Mouse (Mus musculus) E14TG2a.4 (cell line): ENCODE data around the gene Miip.
"Not testable (repeated sequence)": the region's sequence is repeated elsewhere in the genome, so short reads cannot be mapped to it uniquely, and the experiment has no call there.

Source experiments
- H3K27me3 ChIP-seq: 2 replicates; pipeline ENCODE4 v1.6.1; 2014; ENCODE audit warnings: low read length, control low read depth; ENCODE audit not compliant: insufficient read depth
- H3K36me3 ChIP-seq: 2 replicates; pipeline ENCODE4 v1.6.1; 2014; ENCODE audit warnings: low read length, control low read depth; ENCODE audit not compliant: insufficient read depth
- H3K4me1 ChIP-seq: replicated peaks from 2 replicates; pipeline ENCODE4 v1.6.1; 2014; ENCODE audit warnings: low read depth, low read length, control low read depth
- H3K4me3 ChIP-seq: replicated peaks from 2 replicates; pipeline ENCODE4 v1.5.1; 2014; ENCODE audit warnings: mild to moderate bottlenecking, low read length
- H3K9me3 ChIP-seq: 2 replicates; pipeline ENCODE4 v1.6.1; 2014; ENCODE audit warnings: low read length, control low read depth
- CTCF ChIP-seq: conservative IDR thresholded peaks from 2 replicates; pipeline ENCODE4 v1.5.1; 2014; ENCODE audit warnings: low read length
- NANOG ChIP-seq: IDR thresholded peaks from 2 replicates; pipeline ENCODE4 v1.6.1; 2014; ENCODE audit warnings: borderline replicate concordance, low read length, mixed read lengths
- POU5F1 ChIP-seq: IDR thresholded peaks from 2 replicates; pipeline ENCODE4 v1.6.1; 2014; ENCODE audit warnings: low read length, borderline replicate concordance

The Miip gene

GRCm38 (mm10) chr4:147881792-147882191 is 13.2 kb upstream of the Miip start:
- H3K9me3 ChIP-seq: no peaks in the 10 kb centered on the region
- H3K4me1 ChIP-seq: peaks cover 19% of the 10 kb centered on the region
- peaks cover 87% of the 10 kb centered on the region for H3K36me3 ChIP-seq
- H3K4me3 ChIP-seq: no peak overlapping the region
- no peaks in the 10 kb centered on the region for H3K27me3 ChIP-seq
- TF ChIP-seq CTCF (no peak), NANOG (no peak)

DNA sequence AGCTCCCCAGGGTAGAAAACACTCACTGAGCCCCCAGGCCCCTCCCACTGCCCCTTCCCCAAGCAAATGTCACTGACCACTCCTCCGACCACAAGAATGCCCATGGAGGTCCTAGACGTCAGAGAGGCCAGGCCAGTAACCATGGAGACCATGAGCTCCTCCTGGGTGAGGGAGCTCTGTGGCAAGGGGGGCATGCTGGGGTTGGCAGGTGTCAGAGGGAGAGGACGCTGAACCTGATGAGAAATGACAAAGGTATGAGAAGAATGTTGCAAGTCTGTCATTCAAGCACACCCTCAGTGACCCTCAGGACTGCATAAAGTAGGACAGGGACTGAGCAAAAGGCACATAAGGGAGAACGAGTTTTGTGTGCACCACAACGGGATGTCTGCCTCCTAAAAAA is 11.2 kb upstream of the Miip start:
- Histone ChIP-seq H3K27me3 (no peaks in the 10 kb centered on the region), H3K4me3 (no peak overlapping the region), H3K36me3 (peaks cover 88% of the 10 kb centered on the region), H3K4me1 (peaks cover 8% of the 10 kb centered on the region), H3K9me3 (peaks cover 2% of the 10 kb centered on the region; the same call in 1 of the 2 replicates)
- TF ChIP-seq POU5F1 (no peak), NANOG (no peak), CTCF (no peak)

DNA sequence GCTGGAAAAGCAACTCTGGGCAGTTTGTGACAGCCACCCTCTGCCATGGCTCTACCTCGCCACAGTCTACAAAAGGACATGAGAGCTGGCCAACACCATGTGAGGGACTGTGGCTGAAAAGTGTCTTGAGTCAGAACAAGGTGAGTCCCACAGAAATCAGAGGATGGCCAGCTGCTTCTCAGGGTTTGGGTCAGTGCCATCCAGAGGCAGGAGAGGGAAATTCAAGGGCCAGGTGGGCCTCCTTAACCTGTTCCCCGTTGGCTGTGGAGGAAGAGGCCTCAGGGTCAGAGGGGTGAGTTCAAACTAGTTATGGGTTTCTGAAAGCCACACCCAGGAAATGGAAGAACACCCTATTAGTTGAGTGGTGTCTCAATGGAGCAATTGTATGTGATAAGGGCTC is 10.8 kb upstream of the Miip start:
- no peak overlapping the region for H3K4me3 ChIP-seq
- TF ChIP-seq CTCF (0 out of 2 replicates have a peak, but pooled peaks have one; percentile 21), NANOG (no peak)
- H3K9me3 ChIP-seq: peaks cover 7% of the 10 kb centered on the region
- no peaks in the 10 kb centered on the region for H3K27me3 ChIP-seq
- peaks cover 8% of the 10 kb centered on the region for H3K4me1 ChIP-seq
- H3K36me3 ChIP-seq: peaks cover 88% of the 10 kb centered on the region

DNA sequence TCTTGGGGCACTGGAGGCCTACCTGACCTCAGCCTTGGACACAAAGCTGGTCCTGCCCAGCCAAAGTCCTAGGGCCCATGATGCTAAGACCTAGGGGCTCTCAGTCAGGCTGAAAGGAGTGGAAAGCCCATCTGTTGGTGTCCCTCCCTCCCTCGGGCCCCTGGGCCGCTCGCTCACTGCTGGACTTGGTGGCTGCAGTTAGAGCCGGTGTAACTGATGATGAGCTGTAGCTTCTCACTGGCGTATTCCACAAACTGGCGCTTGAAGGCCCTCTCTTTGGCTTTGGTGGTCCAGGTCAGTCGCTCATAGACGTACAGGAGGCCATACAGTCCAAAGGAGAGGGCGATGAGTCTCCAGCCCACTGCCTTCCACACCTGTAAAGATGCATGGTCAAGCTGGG is 9.9 kb upstream of the Miip start:
- Histone ChIP-seq H3K9me3 (peaks cover 16% of the 10 kb centered on the region), H3K4me1 (peaks cover 8% of the 10 kb centered on the region), H3K36me3 (peaks cover 88% of the 10 kb centered on the region), H3K4me3 (no peak overlapping the region), H3K27me3 (no peaks in the 10 kb centered on the region)
- TF ChIP-seq NANOG (no peak), POU5F1 (no peak), CTCF (no peak)

GRCm38 (mm10) chr4:147875852-147876575 is 7.4 kb upstream of the Miip start:
- Histone ChIP-seq H3K9me3 (peaks cover 37% of the 10 kb centered on the region), H3K4me3 (no peak overlapping the region), H3K27me3 (no peaks in the 10 kb centered on the region), H3K36me3 (peaks cover 78% of the 10 kb centered on the region), H3K4me1 (peaks cover 8% of the 10 kb centered on the region)
- TF ChIP-seq NANOG (no peak), CTCF (no peak), POU5F1 (no peak)

- no peaks in the 10 kb centered on the region for H3K4me1 ChIP-seq
- TF ChIP-seq CTCF (no peak), NANOG (no peak), POU5F1 (no peak)
- H3K27me3 ChIP-seq: no peaks in the 10 kb centered on the region
- H3K4me3 ChIP-seq: 0 out of 2 replicates have a peak overlapping the region, but pooled peaks have one; percentile 74
- peaks cover 58% of the 10 kb centered on the region for H3K9me3 ChIP-seq
- H3K36me3 ChIP-seq: peaks cover 22% of the 10 kb centered on the region
Measured at GRCm38 (mm10) chr4:147869238-147869637, 622 bp upstream of the Miip start.

GRCm38 (mm10) chr4:147867563-147868449 is 810 bp downstream of the Miip start:
- TF ChIP-seq POU5F1 (no peak), CTCF (no peak), NANOG (no peak)
- Histone ChIP-seq H3K4me3 (peak overlapping the region; percentile 74), H3K36me3 (peaks cover 7% of the 10 kb centered on the region), H3K27me3 (no peaks in the 10 kb centered on the region), H3K9me3 (peaks cover 44% of the 10 kb centered on the region), H3K4me1 (no peaks in the 10 kb centered on the region)

DNA sequence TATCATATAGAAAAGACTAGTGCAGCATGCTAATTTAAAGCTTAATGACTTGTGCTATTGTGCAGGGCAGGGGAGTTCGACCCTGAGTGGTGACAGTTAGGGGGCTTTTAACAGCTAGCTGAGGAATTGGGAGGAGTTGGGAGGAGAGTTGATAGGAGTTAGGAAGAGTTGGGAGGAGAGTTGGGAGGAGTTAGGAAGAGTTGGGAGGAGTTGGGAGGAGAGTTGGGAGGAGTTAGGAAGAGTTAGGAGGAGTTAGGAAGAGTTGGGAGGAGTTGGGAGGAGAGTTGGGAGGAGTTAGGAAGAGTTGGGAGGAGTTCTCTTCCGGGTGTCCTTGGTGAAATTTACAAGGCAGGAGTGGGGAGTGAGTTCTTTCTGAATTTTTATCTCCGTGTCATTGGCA is 1.8 kb downstream of the Miip start:
- H3K4me1 ChIP-seq, H3K27me3 ChIP-seq, H3K4me3 ChIP-seq: not testable (repeated sequence)
- peaks cover 10% of the 10 kb centered on the region; the same call in 1 of the 2 replicates for H3K36me3 ChIP-seq
- H3K9me3 ChIP-seq: peaks cover 34% of the 10 kb centered on the region

- peaks cover 11% of the 10 kb centered on the region; the same call in 1 of the 2 replicates for H3K36me3 ChIP-seq
- H3K9me3 ChIP-seq: peaks cover 30% of the 10 kb centered on the region
- H3K27me3 ChIP-seq: no peaks in the 10 kb centered on the region
- no peak overlapping the region for H3K4me3 ChIP-seq
- no peak for TF ChIP-seq POU5F1
- TF ChIP-seq CTCF: no peak
- TF ChIP-seq NANOG: no peak
- no peaks in the 10 kb centered on the region for H3K4me1 ChIP-seq
Measured at GRCm38 (mm10) chr4:147866056-147866455, 2.6 kb downstream of the Miip start.
